Mouse (Mus musculus): ENCODE measurements around the gene Hspe1. TPM values are rescaled to one million over a fixed set of nuclear protein-coding genes. Genes with fewer than 3 reads are reported as not detected.
A peak's percentile ranks its signal among the peaks of the same experiment; 100 is the strongest.

The Hspe1 gene
- total and polyA plus RNA-seq, 3 experiments = 163 to 797 (median 166) TPM

GRCm38 (mm10) chr1:55076849-55077516 lies 10.9 kb upstream of the Hspe1 start:
- Histone ChIP-seq H3K9me3 (replicated peaks) (no peaks in the 10 kb centered on the region), H3K27me3 (ENCODE audit: insufficient read depth, low read length) (no peaks in the 10 kb centered on the region), H3K4me3 (ENCODE audit: low read depth, low read length) (no peak overlapping the region), H3K4me1 (ENCODE audit: insufficient read depth, low read depth, low read length) (peaks cover 48% of the 10 kb centered on the region), H3K36me3 (replicated peaks) (peaks cover 67% of the 10 kb centered on the region)
- ATAC-seq (ENCODE audit: extremely low read depth, insufficient number of reproducible peaks, low FRiP score, poor library complexity, severe bottlenecking) = 0 out of 2 replicates have a peak, but pooled peaks have one; percentile 16
- DNase-seq (ENCODE audit: low spot score) = no peak
- no peak for TF ChIP-seq GATA2 (IDR thresholded peaks at IDR 0.05; ENCODE audit: borderline replicate concordance, low read depth, low read length)
- peak; percentile 40; the same call in 1 of the 2 replicates for TF ChIP-seq POLR2AphosphoS5 (IDR thresholded peaks at IDR 0.05; ENCODE audit: insufficient replicate concordance, low read depth, low read length)
- no peak for TF ChIP-seq CTCF (IDR thresholded peaks at IDR 0.05; ENCODE audit: low read depth, low read length)
- TF ChIP-seq TAL1 (conservative IDR thresholded peaks at IDR 0.05; ENCODE audit: low read depth, low read length) = no peak

DNA sequence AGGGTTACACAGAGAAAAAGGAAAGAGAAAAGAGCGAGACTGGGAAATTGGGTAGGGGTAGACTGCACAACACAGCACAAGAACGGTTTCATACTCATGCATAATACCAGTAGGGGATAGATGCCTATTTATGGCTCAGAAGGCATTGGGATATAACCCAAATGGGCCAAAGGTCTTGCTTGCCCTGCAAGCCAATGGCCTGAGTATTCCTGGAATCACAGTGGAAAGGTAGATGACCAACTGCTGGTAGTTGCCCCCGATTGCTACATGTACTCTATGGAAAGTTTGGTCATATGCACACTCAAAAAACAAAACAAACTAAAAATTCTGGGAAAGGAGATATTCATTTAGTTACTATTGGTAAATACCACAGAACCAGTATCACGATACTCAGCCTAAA lies 8.3 kb upstream of the Hspe1 start:
- Histone ChIP-seq H3K27me3 (ENCODE audit: insufficient read depth, low read length) (no peaks in the 10 kb centered on the region), H3K9me3 (replicated peaks) (no peaks in the 10 kb centered on the region), H3K4me1 (ENCODE audit: insufficient read depth, low read depth, low read length) (peaks cover 69% of the 10 kb centered on the region), H3K36me3 (replicated peaks) (peaks cover 80% of the 10 kb centered on the region), H3K4me3 (ENCODE audit: low read depth, low read length) (no peak overlapping the region)
- DNase-seq (ENCODE audit: low spot score) (no peak), ATAC-seq (ENCODE audit: extremely low read depth, insufficient number of reproducible peaks, low FRiP score, poor library complexity, severe bottlenecking) (no peak)
- TF ChIP-seq GATA1 (IDR thresholded peaks at IDR 0.05; ENCODE audit: borderline replicate concordance, low read length) (no peak), TAL1 (conservative IDR thresholded peaks at IDR 0.05; ENCODE audit: low read depth, low read length) (no peak), POLR2AphosphoS5 (IDR thresholded peaks at IDR 0.05; ENCODE audit: insufficient replicate concordance, low read depth, low read length) (no peak), GATA2 (IDR thresholded peaks at IDR 0.05; ENCODE audit: borderline replicate concordance, low read depth, low read length) (no peak), CTCF (IDR thresholded peaks at IDR 0.05; ENCODE audit: low read depth, low read length) (no peak)

- Histone ChIP-seq H3K4me1 (ENCODE audit: insufficient read depth, low read depth, low read length) (peaks cover 63% of the 10 kb centered on the region), H3K36me3 (replicated peaks) (peaks cover 82% of the 10 kb centered on the region), H3K27me3 (ENCODE audit: insufficient read depth, low read length) (no peaks in the 10 kb centered on the region), H3K4me3 (ENCODE audit: low read depth, low read length) (no peak overlapping the region), H3K9me3 (replicated peaks) (no peaks in the 10 kb centered on the region)
- TF ChIP-seq POLR2AphosphoS5 (IDR thresholded peaks at IDR 0.05; ENCODE audit: insufficient replicate concordance, low read depth, low read length) = no peak
- no peak for TF ChIP-seq GATA1 (IDR thresholded peaks at IDR 0.05; ENCODE audit: borderline replicate concordance, low read length)
- TF ChIP-seq CTCF (IDR thresholded peaks at IDR 0.05; ENCODE audit: low read depth, low read length) = no peak
- ATAC-seq (ENCODE audit: extremely low read depth, insufficient number of reproducible peaks, low FRiP score, poor library complexity, severe bottlenecking) (no peak), DNase-seq (ENCODE audit: low spot score) (no peak)
These were observed 5.8 kb upstream of the Hspe1 start for GRCm38 (mm10) chr1:55082106-55082505.

DNA sequence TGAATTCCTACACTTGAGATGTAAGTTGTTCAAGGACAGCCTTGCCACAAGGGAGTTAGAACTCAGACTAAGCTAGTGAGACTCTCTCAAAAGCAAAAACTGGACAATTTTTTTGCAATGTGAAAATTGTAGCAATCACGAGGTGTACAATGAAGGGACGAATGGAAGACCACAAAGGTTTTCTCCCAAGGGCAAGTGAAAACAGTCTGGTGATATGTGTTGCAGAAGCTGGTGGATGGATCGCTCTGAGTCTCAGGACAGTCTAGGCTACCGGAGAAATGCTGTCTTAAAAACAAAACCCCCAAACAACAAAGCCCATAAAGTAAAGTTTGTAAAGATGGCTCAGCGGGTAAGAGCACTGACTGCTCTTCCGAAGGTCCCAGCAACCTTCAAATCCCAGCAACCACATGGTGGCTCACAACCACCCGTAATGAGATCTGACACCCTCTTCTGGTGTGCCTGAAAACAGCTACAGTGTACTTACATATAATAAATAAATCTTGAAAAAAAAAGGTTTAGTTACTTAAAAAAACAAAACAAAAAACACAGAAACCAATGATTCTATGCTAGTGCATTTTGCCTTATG lies 2.1 kb upstream of the Hspe1 start:
- TF ChIP-seq TAL1 (conservative IDR thresholded peaks at IDR 0.05; ENCODE audit: low read depth, low read length) (no peak), CTCF (IDR thresholded peaks at IDR 0.05; ENCODE audit: low read depth, low read length) (no peak), GATA2 (IDR thresholded peaks at IDR 0.05; ENCODE audit: borderline replicate concordance, low read depth, low read length) (no peak), POLR2AphosphoS5 (IDR thresholded peaks at IDR 0.05; ENCODE audit: insufficient replicate concordance, low read depth, low read length) (no peak), GATA1 (IDR thresholded peaks at IDR 0.05; ENCODE audit: borderline replicate concordance, low read length) (no peak)
- ATAC-seq (ENCODE audit: extremely low read depth, insufficient number of reproducible peaks, low FRiP score, poor library complexity, severe bottlenecking) = no peak
- H3K27me3 ChIP-seq (ENCODE audit: insufficient read depth, low read length) = no peaks in the 10 kb centered on the region
- H3K4me3 ChIP-seq (ENCODE audit: low read depth, low read length) = peak overlapping the region; percentile 91
- H3K36me3 ChIP-seq (replicated peaks) = peaks cover 65% of the 10 kb centered on the region
- H3K9me3 ChIP-seq (replicated peaks) = no peaks in the 10 kb centered on the region
- H3K4me1 ChIP-seq (ENCODE audit: insufficient read depth, low read depth, low read length) = peaks cover 55% of the 10 kb centered on the region
- DNase-seq (ENCODE audit: low spot score) = no peak

DNA sequence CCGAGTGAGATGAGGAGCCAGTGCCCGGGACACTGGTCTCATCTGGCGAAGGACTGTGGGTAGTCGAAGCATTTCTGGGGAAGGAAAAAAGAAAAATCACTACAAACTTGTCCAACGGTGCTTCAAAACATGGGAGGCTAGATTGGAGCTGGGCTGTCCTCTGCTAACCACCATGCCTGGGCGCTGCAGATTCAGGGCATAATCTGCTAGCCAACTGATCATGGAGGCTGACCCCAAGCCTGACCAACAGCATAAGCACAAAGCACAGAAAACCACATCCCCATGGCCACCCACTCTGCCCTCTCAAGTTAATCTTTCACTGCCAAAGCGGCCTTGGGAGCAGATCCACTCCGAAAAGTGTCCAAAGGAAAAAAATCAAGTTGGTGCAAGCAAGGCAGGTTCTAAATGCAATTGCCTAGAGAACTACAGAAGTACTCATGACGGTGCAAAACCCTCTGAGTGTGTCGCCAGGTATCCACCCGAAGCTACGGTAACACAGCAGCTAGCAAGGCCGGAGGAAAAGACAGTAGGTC lies 998 bp upstream of the Hspe1 start:
- peak overlapping the region; percentile 91 for H3K4me3 ChIP-seq (ENCODE audit: low read depth, low read length)
- TF ChIP-seq CTCF (IDR thresholded peaks at IDR 0.05; ENCODE audit: low read depth, low read length) (no peak), GATA1 (IDR thresholded peaks at IDR 0.05; ENCODE audit: borderline replicate concordance, low read length) (no peak), POLR2AphosphoS5 (IDR thresholded peaks at IDR 0.05; ENCODE audit: insufficient replicate concordance, low read depth, low read length) (no peak), GATA2 (IDR thresholded peaks at IDR 0.05; ENCODE audit: borderline replicate concordance, low read depth, low read length) (no peak), TAL1 (conservative IDR thresholded peaks at IDR 0.05; ENCODE audit: low read depth, low read length) (no peak)
- H3K4me1 ChIP-seq (ENCODE audit: insufficient read depth, low read depth, low read length) = peaks cover 52% of the 10 kb centered on the region
- ATAC-seq (ENCODE audit: extremely low read depth, insufficient number of reproducible peaks, low FRiP score, poor library complexity, severe bottlenecking) (no peak), DNase-seq (ENCODE audit: low spot score) (no peak)
- no peaks in the 10 kb centered on the region for H3K27me3 ChIP-seq (ENCODE audit: insufficient read depth, low read length)
- H3K36me3 ChIP-seq (replicated peaks) = peaks cover 62% of the 10 kb centered on the region
- no peaks in the 10 kb centered on the region for H3K9me3 ChIP-seq (replicated peaks)

DNA sequence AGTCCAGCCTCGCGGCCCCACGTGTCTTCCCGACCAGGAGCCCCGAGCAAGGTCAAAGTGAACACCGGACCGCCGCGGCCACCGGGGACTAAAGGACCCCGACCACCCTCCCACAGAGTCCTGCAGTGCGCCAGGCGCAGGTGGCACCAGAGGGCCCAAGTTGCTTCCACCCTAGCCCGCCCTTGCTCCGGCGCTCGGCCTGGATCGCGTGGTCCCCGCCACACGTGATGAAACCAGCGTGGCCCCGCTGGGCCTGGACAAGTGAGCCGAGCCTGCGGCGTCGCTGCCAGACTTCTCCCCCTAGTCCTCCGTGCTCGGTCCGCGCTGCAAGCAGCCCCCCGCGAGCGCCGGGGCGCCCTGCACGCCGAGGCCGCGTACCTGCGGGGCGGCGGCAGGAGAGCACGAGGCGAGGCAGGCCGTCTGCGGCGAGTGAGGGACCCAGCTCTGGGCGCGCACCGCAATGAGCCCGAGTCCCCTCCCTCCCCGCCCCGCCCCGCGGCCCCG lies 479 bp upstream of the Hspe1 start:
- Histone ChIP-seq H3K36me3 (replicated peaks) (peaks cover 60% of the 10 kb centered on the region), H3K4me1 (ENCODE audit: insufficient read depth, low read depth, low read length) (peaks cover 55% of the 10 kb centered on the region), H3K27me3 (ENCODE audit: insufficient read depth, low read length) (no peaks in the 10 kb centered on the region), H3K9me3 (replicated peaks) (no peaks in the 10 kb centered on the region), H3K4me3 (ENCODE audit: low read depth, low read length) (peak overlapping the region; percentile 91)
- peak; percentile 47 for DNase-seq (ENCODE audit: low spot score)
- TF ChIP-seq TAL1 (conservative IDR thresholded peaks at IDR 0.05; ENCODE audit: low read depth, low read length) = no peak
- TF ChIP-seq GATA2 (IDR thresholded peaks at IDR 0.05; ENCODE audit: borderline replicate concordance, low read depth, low read length) = no peak
- TF ChIP-seq GATA1 (IDR thresholded peaks at IDR 0.05; ENCODE audit: borderline replicate concordance, low read length) = no peak
- no peak for TF ChIP-seq CTCF (IDR thresholded peaks at IDR 0.05; ENCODE audit: low read depth, low read length)
- TF ChIP-seq POLR2AphosphoS5 (IDR thresholded peaks at IDR 0.05; ENCODE audit: insufficient replicate concordance, low read depth, low read length) = 0 out of 2 replicates have a peak, but pooled peaks have one; percentile 69
- no peak for ATAC-seq (ENCODE audit: extremely low read depth, insufficient number of reproducible peaks, low FRiP score, poor library complexity, severe bottlenecking)

Data from G1E (cell line).